Mouse (Mus musculus) small intestine, adult 2 months (tissue): ENCODE results near the gene 4933424G06Rik.

ENCODE experiments used
- CTCF ChIP-seq: fragments of 200-500 bp; IDR thresholded peaks from 2 replicates; pipeline ENCODE4 v1.5.1; 2012; ENCODE audit warnings: low read depth, mild to moderate bottlenecking, control low read depth, inconsistent platforms, low read length, moderate library complexity, mixed read lengths; ENCODE audit not compliant: insufficient replicate concordance, insufficient read length; ENCODE audit errors: extremely low read depth
- POLR2A ChIP-seq: fragments of 200-500 bp; IDR thresholded peaks from 2 replicates; pipeline ENCODE4 v1.6.1; 2012; ENCODE audit warnings: low read depth, mild to moderate bottlenecking, control low read depth, inconsistent platforms, low read length, moderate library complexity

DNA sequence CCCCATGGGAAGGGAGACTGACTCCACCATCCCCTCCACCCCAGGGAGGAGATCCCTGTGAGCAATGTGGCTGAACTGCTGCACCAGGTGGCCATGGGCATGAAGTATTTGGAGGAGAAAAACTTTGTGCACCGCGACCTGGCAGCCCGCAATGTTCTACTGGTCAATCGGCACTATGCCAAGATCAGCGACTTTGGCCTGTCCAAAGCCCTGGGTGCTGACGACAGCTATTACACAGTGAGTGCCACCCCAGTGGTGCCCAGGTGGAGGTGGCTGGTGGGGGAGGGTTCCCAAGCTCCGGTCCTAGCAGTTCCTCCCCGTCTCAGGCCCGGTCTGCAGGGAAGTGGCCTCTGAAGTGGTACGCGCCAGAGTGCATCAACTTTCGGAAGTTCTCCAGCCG is 70.8 kb downstream of the 4933424G06Rik start:
- TF ChIP-seq CTCF (no peak), POLR2A (no peak)
